Mouse (Mus musculus): ENCODE data around the gene Ghitm. TPM values are rescaled to one million over a fixed set of nuclear protein-coding genes. Genes with fewer than 3 reads are reported as not detected.
A peak's percentile ranks its signal among the peaks of the same experiment; 100 is the strongest.

The Ghitm gene
- polyA plus RNA-seq, 1 experiment from 2014 or later, result 196 TPM

GRCm38 (mm10) chr14:37094436-37094835 is 40.6 kb downstream of the Ghitm start:
- no peaks in the 10 kb centered on the region for H3K4me1 ChIP-seq (replicated peaks; ENCODE audit: control insufficient read depth, insufficient read depth, low read length)
- H3K36me3 ChIP-seq (ENCODE audit: control insufficient read depth, insufficient read depth, low read length), result no peaks in the 10 kb centered on the region
- no peak overlapping the region for H3K27ac ChIP-seq (ENCODE audit: low read depth, low read length)
- H3K27me3 ChIP-seq (ENCODE audit: control insufficient read depth, insufficient read depth, low read length), result peaks cover 8% of the 10 kb centered on the region
- H3K9me3 ChIP-seq (ENCODE audit: control insufficient read depth, low read length), result no peaks in the 10 kb centered on the region
- no peak overlapping the region for H3K4me2 ChIP-seq (ENCODE audit: low read depth, low read length, severe bottlenecking)
- no peak overlapping the region for H3K9ac ChIP-seq (ENCODE audit: low read length)
- no peak for ATAC-seq (replicated peaks; ENCODE audit: low FRiP score)
- 73% methylated on average over 6 of the region's 6 CpGs for WGBS
- no peak overlapping the region for H3K4me3 ChIP-seq (ENCODE audit: low read depth, low read length)
- no peak for DNase-seq (ENCODE audit: low spot score)

- no peak overlapping the region for H3K9ac ChIP-seq (ENCODE audit: low read length)
- no peak overlapping the region for H3K27ac ChIP-seq (ENCODE audit: low read depth, low read length)
- H3K9me3 ChIP-seq (ENCODE audit: control insufficient read depth, low read length), result no peaks in the 10 kb centered on the region
- H3K4me2 ChIP-seq (ENCODE audit: low read depth, low read length, severe bottlenecking), result no peak overlapping the region
- H3K36me3 ChIP-seq (ENCODE audit: control insufficient read depth, insufficient read depth, low read length), result no peaks in the 10 kb centered on the region
- WGBS, result 26% methylated on average over 4 of the region's 4 CpGs
- DNase-seq (ENCODE audit: low spot score) (no peak), ATAC-seq (replicated peaks; ENCODE audit: low FRiP score) (peak; percentile 43; the same call in 1 of the 2 replicates)
- no peak overlapping the region for H3K4me3 ChIP-seq (ENCODE audit: low read depth, low read length)
- H3K27me3 ChIP-seq (ENCODE audit: control insufficient read depth, insufficient read depth, low read length), result no peaks in the 10 kb centered on the region
- no peaks in the 10 kb centered on the region for H3K4me1 ChIP-seq (replicated peaks; ENCODE audit: control insufficient read depth, insufficient read depth, low read length)
Measured at GRCm38 (mm10) chr14:37083755-37084154, 51.3 kb downstream of the Ghitm start.

- Histone ChIP-seq H3K27me3 (ENCODE audit: control insufficient read depth, insufficient read depth, low read length) (no peaks in the 10 kb centered on the region), H3K9ac (ENCODE audit: low read length) (no peak overlapping the region), H3K4me2 (ENCODE audit: low read depth, low read length, severe bottlenecking) (no peak overlapping the region), H3K4me1 (replicated peaks; ENCODE audit: control insufficient read depth, insufficient read depth, low read length) (no peaks in the 10 kb centered on the region), H3K4me3 (ENCODE audit: low read depth, low read length) (no peak overlapping the region), H3K9me3 (ENCODE audit: control insufficient read depth, low read length) (no peaks in the 10 kb centered on the region), H3K27ac (ENCODE audit: low read depth, low read length) (no peak overlapping the region), H3K36me3 (ENCODE audit: control insufficient read depth, insufficient read depth, low read length) (no peaks in the 10 kb centered on the region)
- ATAC-seq (replicated peaks; ENCODE audit: low FRiP score) (no peak), DNase-seq (ENCODE audit: low spot score) (no peak)
- whole genome bisulfite sequencing, result 95% methylated on average over 1 of the region's 1 CpGs
Measured at GRCm38 (mm10) chr14:37080724-37081123, 54.3 kb downstream of the Ghitm start.

Other genes starting within 250 kb of the Ghitm start
- 30.2 and 33.1 TPM in 2 replicates for gene Ccser2, start 166.5 kb downstream of the Ghitm start, polyA plus RNA-seq (2014; fragmentation: Nextera tagmentation; extraction: Ambion mirVana)
- not detected in 2 replicates for gene Rgr, start 86.3 kb downstream of the Ghitm start, polyA plus RNA-seq (2014; fragmentation: Nextera tagmentation; extraction: Ambion mirVana)
- gene Lrit1, start 80.4 kb downstream of the Ghitm start, polyA plus RNA-seq (2014; fragmentation: Nextera tagmentation; extraction: Ambion mirVana), result not detected in 2 replicates
- not detected in 2 replicates for gene Lrit2, start 67.3 kb downstream of the Ghitm start, polyA plus RNA-seq (2014; fragmentation: Nextera tagmentation; extraction: Ambion mirVana)
- 1.0 and 1.2 TPM in 2 replicates for gene Cdhr1, start 36.9 kb downstream of the Ghitm start, polyA plus RNA-seq (2014; fragmentation: Nextera tagmentation; extraction: Ambion mirVana)
- gene 2610528A11Rik, start 21.2 kb downstream of the Ghitm start, polyA plus RNA-seq (2014; fragmentation: Nextera tagmentation; extraction: Ambion mirVana), result 0.41 and 0.47 TPM in 2 replicates